Mouse (Mus musculus): Measurements from ENCODE around the gene Nck2.

The Nck2 gene

GRCm38 (mm10) chr1:43433853-43434252 is 10.5 kb upstream of the Nck2 start:
- no peak for DNase-seq (ENCODE audit: low read depth)

- no peak for DNase-seq (ENCODE audit: low read depth)
Observed at GRCm38 (mm10) chr1:43436554-43436953, 7.8 kb upstream of the Nck2 start.

- DNase-seq (ENCODE audit: low read depth) = no peak
Observed at GRCm38 (mm10) chr1:43439261-43439660, 5.1 kb upstream of the Nck2 start.

GRCm38 (mm10) chr1:43442568-43442967 is 1.8 kb upstream of the Nck2 start:
- DNase-seq (ENCODE audit: low read depth) = no peak

GRCm38 (mm10) chr1:43445170-43446088 is 1.1 kb downstream of the Nck2 start:
- no peak for DNase-seq (ENCODE audit: low read depth)

- DNase-seq (ENCODE audit: low read depth) = no peak
Observed at GRCm38 (mm10) chr1:43446089-43446533, 1.7 kb downstream of the Nck2 start.

GRCm38 (mm10) chr1:43446731-43447601 is 2.6 kb downstream of the Nck2 start:
- DNase-seq (ENCODE audit: low read depth) = no peak

GRCm38 (mm10) chr1:43447602-43448287 is 3.4 kb downstream of the Nck2 start:
- DNase-seq (ENCODE audit: low read depth) = no peak

GRCm38 (mm10) chr1:43450811-43451210 is 6.4 kb downstream of the Nck2 start:
- no peak for DNase-seq (ENCODE audit: low read depth)

- no peak for DNase-seq (ENCODE audit: low read depth)
Observed at GRCm38 (mm10) chr1:43453683-43454082, 9.3 kb downstream of the Nck2 start.

GRCm38 (mm10) chr1:43454741-43455140 is 10.4 kb downstream of the Nck2 start:
- DNase-seq (ENCODE audit: low read depth) = no peak

- DNase-seq (ENCODE audit: low read depth) = no peak
Observed at GRCm38 (mm10) chr1:43455196-43455595, 10.8 kb downstream of the Nck2 start.

GRCm38 (mm10) chr1:43457012-43457766 is 12.8 kb downstream of the Nck2 start:
- DNase-seq (ENCODE audit: low read depth) = no peak

GRCm38 (mm10) chr1:43460468-43460867 is 16.1 kb downstream of the Nck2 start:
- DNase-seq (ENCODE audit: low read depth) = no peak

- no peak for DNase-seq (ENCODE audit: low read depth)
Observed at GRCm38 (mm10) chr1:43462666-43463065, 18.3 kb downstream of the Nck2 start.

GRCm38 (mm10) chr1:43463941-43464682 is 19.7 kb downstream of the Nck2 start:
- DNase-seq (ENCODE audit: low read depth) = no peak

- no peak for DNase-seq (ENCODE audit: low read depth)
Observed at GRCm38 (mm10) chr1:43464976-43465375, 20.6 kb downstream of the Nck2 start.

GRCm38 (mm10) chr1:43465957-43466624 is 21.7 kb downstream of the Nck2 start:
- no peak for DNase-seq (ENCODE audit: low read depth)

- no peak for DNase-seq (ENCODE audit: low read depth)
Observed at GRCm38 (mm10) chr1:43467656-43468055, 23.3 kb downstream of the Nck2 start.

- no peak for DNase-seq (ENCODE audit: low read depth)
Observed at GRCm38 (mm10) chr1:43468207-43468606, 23.8 kb downstream of the Nck2 start.
